Comparison of ENCODE assay signal across 9 mouse cellular contexts in genomic region chr7:100862353-100862752, GRCm38 (mm10). TPM values are rescaled to one million over a fixed set of nuclear protein-coding genes. Genes with fewer than 3 reads are reported as not detected.
DNase-seq lines count a peak whose midpoint lies in the region; ATAC-seq and TF ChIP-seq lines count a peak whose summit lies in the region.
"Had no signal": no experiment of that assay in that cellular context is flagged by ENCODE, and none has a peak within 500 bp of the region (broad histone marks: within the 10 kb centered on the region; RNA-seq: fewer than 3 reads in every experiment).

No protein-coding gene starts in this region.

- H3K4me3 ChIP-seq in left cerebral cortex, adult 2 months: peak overlapping the region; percentile 82
- H3K4me3 ChIP-seq in embryonic facial prominence, embryonic 11.5 days (ENCODE audit: low read depth, low read length): peak overlapping the region; percentile 73
- peak overlapping the region; percentile 79 for H3K4me3 ChIP-seq in intestine, embryonic 16.5 days (ENCODE audit: low read length)
- peak overlapping the region; percentile 69 for H3K4me3 ChIP-seq in neural tube, embryonic 12.5 days

- 4% methylated on average over 4 of the region's 4 CpGs for WGBS in embryonic facial prominence, embryonic 11.5 days
- WGBS in intestine, embryonic 16.5 days: 8% methylated on average over 4 of the region's 4 CpGs
- WGBS in neural tube, embryonic 12.5 days: 5% methylated on average over 4 of the region's 4 CpGs

- no peak for DNase-seq in left cerebral cortex, adult 2 months (ENCODE audit: extremely low spot score in 1 of 2, low spot score in 2 of 2)
- DNase-seq in left cerebral cortex, adult 18-20 months (ENCODE audit: low spot score in 2 of 2): no peak
- DNase-seq in embryonic facial prominence, embryonic 11.5 days (ENCODE audit: low spot score): no peak
- DNase-seq in urinary bladder, postnatal 14 days (ENCODE audit: low spot score): no peak
- no peak for DNase-seq in ovary, postnatal 36 days (ENCODE audit: low spot score)
- no peak for DNase-seq in cerebellum, adult 9-11 months
- DNase-seq: adrenal gland, adult 2 months had no signal

- H3K4me2 ChIP-seq in embryonic facial prominence, embryonic 11.5 days (ENCODE audit: low read depth, low read length): peak overlapping the region; percentile 99
- peak overlapping the region; percentile 99 for H3K4me2 ChIP-seq in intestine, embryonic 16.5 days (ENCODE audit: low read depth, low read length)
- H3K4me2 ChIP-seq in neural tube, embryonic 12.5 days (replicated peaks): peak overlapping the region; percentile 98

- no peaks in the 10 kb centered on the region for H3K36me3 ChIP-seq in embryonic facial prominence, embryonic 11.5 days (replicated peaks; ENCODE audit: control insufficient read depth, insufficient read depth, low read depth, low read length)
- H3K36me3 ChIP-seq in intestine, embryonic 16.5 days (ENCODE audit: control insufficient read depth, insufficient read depth, low read length): no peaks in the 10 kb centered on the region
- H3K36me3 ChIP-seq in neural tube, embryonic 12.5 days: no peaks in the 10 kb centered on the region

- H3K27ac ChIP-seq in left cerebral cortex, adult 2 months: peak overlapping the region; percentile 77; the same call in 1 of the 2 replicates
- H3K27ac ChIP-seq in embryonic facial prominence, embryonic 11.5 days (replicated peaks; ENCODE audit: low read depth, low read length): no peak overlapping the region
- no peak overlapping the region for H3K27ac ChIP-seq in intestine, embryonic 16.5 days (ENCODE audit: low read length)
- no peak overlapping the region for H3K27ac ChIP-seq in neural tube, embryonic 12.5 days

- peak; percentile 1; the same call in 1 of the 2 replicates for ATAC-seq in embryonic facial prominence, embryonic 11.5 days (replicated peaks; ENCODE audit: insufficient number of reproducible peaks, low FRiP score, low TSS enrichment, low read depth)
- peak; percentile 2; the same call in 1 of the 2 replicates for ATAC-seq in intestine, embryonic 16.5 days
- no peak for ATAC-seq in neural tube, embryonic 12.5 days (ENCODE audit: low FRiP score, low read depth)

- H3K9ac ChIP-seq in embryonic facial prominence, embryonic 11.5 days (replicated peaks; ENCODE audit: low read length): peak overlapping the region; percentile 74
- H3K9ac ChIP-seq in intestine, embryonic 16.5 days (ENCODE audit: low read depth, low read length): peak overlapping the region; percentile 82
- peak overlapping the region; percentile 72; the same call in 1 of the 2 replicates for H3K9ac ChIP-seq in neural tube, embryonic 12.5 days

- H3K27me3 ChIP-seq in embryonic facial prominence, embryonic 11.5 days (ENCODE audit: control insufficient read depth, insufficient read depth, low read length): no peaks in the 10 kb centered on the region
- H3K27me3 ChIP-seq in intestine, embryonic 16.5 days (replicated peaks; ENCODE audit: control insufficient read depth, insufficient read depth, low read length): no peaks in the 10 kb centered on the region
- H3K27me3 ChIP-seq in neural tube, embryonic 12.5 days (replicated peaks): no peaks in the 10 kb centered on the region

- no peaks in the 10 kb centered on the region for H3K9me3 ChIP-seq in embryonic facial prominence, embryonic 11.5 days (replicated peaks; ENCODE audit: control insufficient read depth, low read length)
- H3K9me3 ChIP-seq in intestine, embryonic 16.5 days (ENCODE audit: control insufficient read depth, low read length): no peaks in the 10 kb centered on the region
- no peaks in the 10 kb centered on the region for H3K9me3 ChIP-seq in neural tube, embryonic 12.5 days

- intact Hi-C loops in left cerebral cortex, adult 2 months (cut with DNase I): no loop called here

- no peaks in the 10 kb centered on the region for H3K4me1 ChIP-seq in embryonic facial prominence, embryonic 11.5 days (ENCODE audit: control insufficient read depth, insufficient read depth, low read length)
- no peaks in the 10 kb centered on the region for H3K4me1 ChIP-seq in intestine, embryonic 16.5 days (ENCODE audit: control insufficient read depth, insufficient read depth, low read length)
- H3K4me1 ChIP-seq in neural tube, embryonic 12.5 days: peaks cover 11% of the 10 kb centered on the region

- no peak for TF ChIP-seq CTCF in left cerebral cortex, adult 2 months (IDR thresholded peaks at IDR 0.05)

RNA-seq across cellular contexts. Expression of gene Relt, which starts 0.9 kb away (rescaled TPM):
- total RNA-seq in left cerebral cortex, adult 2 months (2021): 10 to 100 TPM; 14.1 to 18.6 TPM
- 10 to 100 TPM; 13.2 to 21.8 TPM for total RNA-seq in left cerebral cortex, adult 18-20 months (2021)
- polyA plus RNA-seq in embryonic facial prominence, embryonic 11.5 days (2014; fragmentation: Nextera tagmentation; extraction: Ambion mirVana): 1.8 and 2.3 TPM in 2 replicates
- 2.4 and 3.8 TPM in 2 replicates for polyA plus RNA-seq in intestine, embryonic 16.5 days (2015; fragmentation: Nextera tagmentation; extraction: Ambion mirVana)
- polyA plus RNA-seq in neural tube, embryonic 12.5 days (2016; fragmentation: Nextera tagmentation; extraction: Ambion mirVana): 3.7 and 3.9 TPM in 2 replicates
